Mouse (Mus musculus) naive thymus-derived CD4-positive, alpha-beta T cell, adult 2 months (primary cell): ENCODE data around the gene Dynll2.
"Not testable (repeated sequence)": the region's sequence is repeated elsewhere in the genome, so short reads cannot be mapped to it uniquely, and the experiment has no call there.

ENCODE experiments used
- DNase-seq: peaks from one replicate; pipeline ENCODE4 v3.0.0-alpha.2; 2011; ENCODE audit warnings: low read depth

Gene Dynll2

DNA sequence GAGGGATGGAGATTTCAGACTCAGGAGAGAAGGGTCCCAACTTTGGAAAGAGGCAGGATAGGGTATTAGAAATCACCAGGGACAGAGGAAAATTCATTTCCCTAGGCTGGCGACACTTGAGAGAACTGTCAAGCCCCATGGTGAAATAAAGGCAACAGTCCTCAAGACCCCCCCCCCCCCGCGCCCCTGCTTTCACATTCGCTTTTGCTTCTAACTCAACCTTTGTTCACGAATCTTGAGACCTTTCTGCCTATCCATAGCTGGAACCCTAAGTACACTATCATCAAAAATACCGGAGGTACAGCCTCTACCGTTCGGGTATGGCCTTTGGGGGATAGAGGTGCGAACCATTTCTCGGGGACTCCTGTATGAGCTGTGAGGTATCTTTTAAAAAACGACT is 528 bp upstream of the Dynll2 start:
- DNase-seq: peak; percentile 61

DNA sequence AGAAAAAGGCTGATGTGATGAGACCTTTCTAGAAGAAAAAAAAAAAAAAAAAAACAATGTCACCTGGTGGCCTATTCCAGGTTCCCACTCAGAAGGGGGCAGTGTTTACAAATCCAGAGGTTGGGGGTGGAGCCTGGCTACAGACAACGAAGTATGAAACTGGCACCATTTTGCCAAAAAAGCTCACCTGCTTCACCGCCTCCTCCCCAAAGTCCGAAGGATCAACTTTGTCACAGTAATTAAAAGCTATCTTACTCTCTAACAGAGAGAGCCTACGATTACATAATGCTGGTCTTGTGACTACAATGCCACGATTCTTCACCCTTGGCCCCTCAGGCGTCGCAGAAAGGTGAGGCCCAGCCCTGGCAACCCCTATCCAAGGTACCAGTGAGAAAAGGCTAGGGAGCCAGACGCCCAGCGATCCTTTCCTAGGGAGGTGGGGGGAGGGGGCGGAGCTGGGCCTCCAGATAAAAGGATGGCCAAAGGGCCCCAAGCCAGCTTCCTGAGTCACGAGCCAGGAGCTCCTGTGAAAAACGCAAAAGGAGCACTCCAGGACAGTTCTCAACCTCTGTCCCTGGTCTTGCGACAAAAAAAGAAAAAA is 1.1 kb downstream of the Dynll2 start:
- peak; percentile 75 for DNase-seq

DNA sequence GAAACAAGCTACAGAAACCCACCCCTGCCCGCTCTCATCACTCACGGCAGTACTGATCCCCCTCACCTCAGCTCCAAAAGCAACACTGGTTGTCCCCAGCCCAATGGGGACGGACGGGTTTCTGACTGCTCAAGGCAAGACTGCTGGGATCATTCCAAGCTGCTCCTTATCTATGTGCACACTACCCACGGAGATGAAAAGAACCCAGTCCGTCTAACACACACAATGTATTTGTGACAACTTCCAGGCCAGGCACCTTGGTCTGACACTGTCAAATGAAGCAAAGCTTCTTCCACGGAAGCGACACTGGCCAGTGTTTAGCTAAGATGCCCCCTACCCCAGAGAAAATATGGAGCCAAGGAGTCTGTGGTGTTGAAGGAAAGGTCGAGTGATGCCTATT is 1.7 kb downstream of the Dynll2 start:
- DNase-seq: no peak

DNA sequence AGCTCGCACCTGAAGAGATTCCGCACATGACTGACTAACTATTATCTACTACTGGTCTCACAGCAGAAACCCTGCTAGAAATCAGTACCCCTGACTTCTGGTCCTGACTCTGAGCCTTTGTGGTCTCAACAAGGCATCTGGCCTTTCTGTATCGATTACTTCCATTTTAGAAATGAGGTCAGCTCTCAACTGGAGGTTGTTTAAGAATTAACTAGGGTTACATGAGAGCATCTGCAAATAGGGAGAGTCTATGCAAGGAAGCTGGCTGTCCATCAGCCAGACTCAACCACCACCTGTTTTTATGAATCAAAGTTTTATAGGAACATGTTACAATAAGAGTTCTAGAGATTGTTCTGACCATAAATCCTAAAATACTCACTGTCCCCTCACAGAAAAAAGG is 2.8 kb downstream of the Dynll2 start:
- DNase-seq: no peak

DNA sequence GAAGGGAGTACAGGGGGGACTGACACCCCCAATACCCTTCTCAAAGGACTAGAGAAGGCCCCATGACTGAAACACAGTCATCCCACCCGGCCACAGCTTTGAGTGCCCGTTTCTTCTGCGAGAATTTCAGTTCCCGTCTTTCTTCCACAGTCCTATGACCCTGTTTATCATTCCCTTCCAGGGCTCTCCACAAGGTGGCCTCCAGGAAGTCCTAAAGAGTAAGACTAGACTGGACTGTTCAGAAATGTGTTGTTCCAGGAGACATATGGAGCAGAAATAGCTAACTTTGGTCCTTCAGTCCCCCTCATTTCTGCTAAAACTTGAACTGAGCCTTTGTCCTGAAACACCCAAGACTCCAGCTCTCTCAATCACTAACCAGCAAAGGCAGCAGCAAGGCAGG is 8.4 kb downstream of the Dynll2 start:
- DNase-seq: no peak

DNA sequence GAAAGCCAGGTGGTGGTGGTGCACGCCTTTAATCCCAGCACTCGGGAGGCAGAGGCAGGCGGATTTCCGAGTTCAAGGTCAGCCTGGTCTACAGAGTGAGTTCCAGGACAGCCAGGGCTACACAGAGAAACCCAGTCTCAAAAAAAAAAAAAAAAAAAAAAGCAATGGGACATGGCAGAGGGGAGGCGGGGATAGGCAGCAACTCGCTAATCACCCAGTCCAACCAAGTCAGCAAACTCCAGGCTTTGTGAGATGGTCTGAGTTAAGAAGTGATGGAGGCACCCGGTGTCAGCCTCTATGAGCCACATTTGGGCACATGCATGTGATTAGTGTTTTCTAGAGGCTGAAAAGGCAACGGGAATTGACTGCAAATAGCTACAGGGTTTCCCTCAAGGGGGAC is 10.3 kb downstream of the Dynll2 start:
- not testable (repeated sequence) for DNase-seq

DNA sequence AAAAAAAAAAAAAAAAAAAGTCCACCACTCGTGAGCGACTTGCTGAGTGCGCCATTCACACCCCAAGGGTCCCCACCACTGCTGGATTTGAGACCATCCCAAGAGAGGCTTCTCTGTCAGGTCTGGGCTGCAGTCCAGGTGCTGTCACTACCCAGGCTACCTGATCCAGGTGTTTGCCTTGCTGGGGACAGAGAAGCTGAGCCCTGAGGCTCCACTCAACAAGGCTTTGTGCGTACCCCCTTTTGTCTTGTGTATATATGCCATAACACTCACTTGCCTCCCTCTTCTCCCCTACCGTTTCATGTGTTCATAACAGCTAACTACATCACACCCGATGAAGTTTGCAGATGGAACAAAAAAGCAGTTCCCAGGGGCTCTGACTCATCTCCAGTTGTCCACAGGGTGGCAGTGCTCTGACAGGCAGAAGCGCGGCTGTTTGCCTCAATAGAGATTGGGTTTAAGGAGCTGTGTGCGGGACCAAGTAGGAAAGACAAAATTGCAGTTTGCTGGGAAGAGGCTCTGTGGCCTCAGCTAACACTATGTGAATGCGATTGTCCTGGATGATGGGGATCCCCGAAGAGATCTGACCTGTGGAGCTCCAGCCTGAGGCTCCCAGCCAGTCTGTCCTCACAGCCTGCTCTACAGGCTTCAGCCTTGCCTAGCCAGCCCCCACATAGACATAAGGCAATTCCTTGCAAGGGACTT is 12.7 kb downstream of the Dynll2 start:
- DNase-seq: peak; percentile 78

DNA sequence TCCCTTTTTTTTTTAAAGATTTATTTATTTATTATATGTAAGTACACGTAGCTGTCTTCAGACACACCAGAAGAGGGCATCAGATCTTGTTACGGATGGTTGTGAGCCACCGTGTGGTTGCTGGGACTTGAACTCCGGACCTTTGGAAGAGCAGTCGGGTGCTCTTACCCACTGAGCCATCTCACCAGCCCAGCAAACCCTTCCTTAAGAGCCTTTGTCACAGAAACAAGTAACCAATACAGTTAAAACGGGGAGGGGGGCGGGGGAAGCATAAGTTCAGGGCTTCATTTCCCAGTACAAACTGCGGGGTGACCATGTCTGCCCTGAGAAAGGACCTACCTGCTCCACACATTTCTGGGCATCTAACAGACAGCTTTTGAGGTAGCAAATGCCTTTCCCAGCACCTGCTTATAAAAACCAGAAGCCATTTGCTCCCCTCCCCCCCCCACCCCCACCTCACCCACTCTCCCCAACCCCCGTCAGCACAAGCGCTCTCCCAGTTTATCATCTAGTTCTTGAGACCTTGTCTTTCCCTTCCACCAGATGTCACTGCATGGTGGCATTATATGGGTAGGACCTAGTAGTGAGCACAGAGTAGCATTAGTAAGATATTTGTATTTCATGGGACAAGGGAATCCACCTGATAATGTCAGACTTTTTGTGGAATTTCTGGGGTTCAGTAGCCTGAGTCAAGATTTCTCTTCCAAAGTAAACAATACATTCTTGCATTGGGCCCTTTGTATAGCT is 13.6 kb downstream of the Dynll2 start:
- DNase-seq: peak; percentile 38

DNA sequence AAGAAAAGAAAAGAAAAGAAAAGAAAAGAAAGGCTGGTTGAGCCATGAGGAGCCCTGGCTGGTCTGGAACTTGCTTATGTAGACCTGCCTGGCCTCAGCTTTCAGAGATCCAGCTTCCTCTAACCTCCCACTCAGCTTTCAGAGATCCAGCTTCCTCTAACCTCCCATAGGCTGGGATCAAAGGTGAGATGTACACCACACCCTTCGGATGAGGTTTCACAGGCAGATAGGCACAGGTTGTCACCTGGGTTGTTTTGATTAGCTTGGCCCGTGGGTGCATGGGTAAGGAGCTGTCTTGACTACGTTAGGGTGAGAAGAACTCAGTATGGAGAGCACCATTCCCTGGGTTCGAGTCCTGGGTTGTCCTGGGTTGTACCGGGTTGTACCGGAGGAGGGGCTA is 14.5 kb downstream of the Dynll2 start:
- no peak for DNase-seq

DNA sequence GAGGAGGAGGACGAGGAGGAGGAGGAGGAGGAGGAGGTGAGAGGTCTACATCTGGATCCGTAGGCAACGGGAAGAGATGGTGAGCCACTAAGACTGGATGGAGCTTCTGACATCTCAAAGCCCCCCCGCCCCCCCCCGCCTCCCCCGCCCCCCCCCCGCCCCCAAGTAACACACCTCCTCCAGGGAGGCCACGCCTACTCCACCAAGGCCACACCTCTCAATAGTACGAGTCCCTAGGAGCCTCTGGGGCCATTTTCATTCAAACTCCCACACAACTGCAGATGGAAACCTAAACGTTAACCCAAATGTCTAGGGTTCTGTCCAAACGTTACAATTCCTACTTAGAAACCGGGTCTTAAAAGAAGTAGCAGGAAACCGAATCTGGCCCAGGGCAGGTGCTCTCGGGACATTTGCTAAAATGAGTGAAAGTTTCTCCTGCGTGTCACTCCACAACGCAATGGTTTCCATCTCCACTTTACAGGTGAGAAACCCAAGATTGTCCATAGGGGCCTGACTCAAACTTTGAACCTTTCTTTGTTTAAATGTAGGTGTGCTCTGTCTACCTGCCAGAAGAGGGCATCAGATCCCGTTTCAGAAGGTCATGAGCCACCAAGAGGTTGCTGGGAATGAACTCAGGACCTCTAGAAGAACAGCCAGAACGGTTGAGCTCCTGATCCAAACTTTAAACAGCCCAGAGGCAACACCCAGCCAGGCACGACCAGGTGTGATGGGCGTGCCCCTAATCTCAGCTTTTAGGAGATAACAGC is 18.8 kb downstream of the Dynll2 start:
- peak; percentile 70 for DNase-seq

DNA sequence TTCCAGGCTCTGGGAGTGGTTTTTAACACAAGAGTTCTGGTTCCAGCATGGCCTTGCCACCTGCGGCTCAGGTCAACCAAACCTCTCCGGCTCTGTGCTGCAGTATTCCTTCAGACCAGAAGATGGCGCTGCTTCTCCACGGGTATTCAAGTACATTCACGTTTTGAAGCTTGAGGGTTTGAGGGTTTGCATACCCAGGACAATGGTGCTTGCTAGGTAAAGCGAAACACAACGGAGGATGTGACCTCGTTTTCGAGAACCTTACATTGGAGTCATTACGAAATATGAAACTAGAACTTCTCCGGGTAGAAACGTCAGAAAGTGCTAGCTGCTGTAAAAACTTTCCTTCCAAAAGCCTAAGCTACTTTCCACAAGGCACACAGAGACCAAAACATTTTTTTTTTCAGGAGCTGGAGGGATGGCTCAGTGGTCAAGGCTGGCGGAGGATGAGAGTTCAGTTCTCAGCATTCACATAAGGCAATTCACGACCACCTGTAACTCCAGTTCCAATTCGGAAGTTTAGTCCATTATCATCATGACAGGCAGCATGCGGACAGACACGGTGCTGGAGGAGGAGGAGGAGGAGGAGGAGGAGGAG is 19.5 kb downstream of the Dynll2 start:
- peak; percentile 95 for DNase-seq

DNA sequence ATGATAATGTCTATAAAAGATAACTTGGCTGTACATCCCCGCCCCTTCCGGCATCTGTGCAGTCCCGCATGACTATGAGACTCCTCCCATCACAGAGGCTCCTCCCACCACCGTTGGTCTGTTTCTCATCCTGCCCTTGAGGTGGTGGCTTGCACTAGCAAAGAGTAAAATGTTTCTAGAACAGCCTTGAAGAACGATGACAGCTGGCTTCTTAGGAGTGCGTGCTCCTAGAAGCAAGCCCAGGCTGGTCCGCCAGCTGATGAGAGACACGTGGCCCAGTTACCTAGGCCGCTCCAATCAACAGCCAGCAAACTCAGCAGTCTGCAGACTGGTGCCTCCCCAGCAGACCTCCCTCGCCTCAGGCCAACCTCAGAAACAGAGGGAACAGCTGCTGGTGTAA is 21.1 kb downstream of the Dynll2 start:
- DNase-seq: peak; percentile 75

DNA sequence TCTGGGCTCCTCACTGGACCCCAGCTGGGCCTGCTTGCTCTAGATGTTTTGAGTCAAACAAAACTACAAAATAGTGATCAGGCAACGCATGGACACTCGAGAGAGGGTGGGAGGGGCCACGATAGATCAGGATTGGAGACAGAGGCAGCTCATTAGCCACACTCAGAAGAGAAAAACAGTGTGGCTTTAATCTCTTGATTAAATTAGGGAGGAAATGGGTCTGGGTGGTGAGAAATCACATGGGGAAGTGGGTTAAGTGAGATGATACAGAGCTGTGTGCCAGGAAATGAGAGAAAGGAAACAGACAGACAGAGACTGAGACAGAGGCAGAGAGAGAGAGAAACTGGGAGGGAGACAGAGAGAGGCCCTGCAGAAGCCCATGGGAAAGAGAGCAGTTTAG is 22.0 kb downstream of the Dynll2 start:
- peak; percentile 63 for DNase-seq

DNA sequence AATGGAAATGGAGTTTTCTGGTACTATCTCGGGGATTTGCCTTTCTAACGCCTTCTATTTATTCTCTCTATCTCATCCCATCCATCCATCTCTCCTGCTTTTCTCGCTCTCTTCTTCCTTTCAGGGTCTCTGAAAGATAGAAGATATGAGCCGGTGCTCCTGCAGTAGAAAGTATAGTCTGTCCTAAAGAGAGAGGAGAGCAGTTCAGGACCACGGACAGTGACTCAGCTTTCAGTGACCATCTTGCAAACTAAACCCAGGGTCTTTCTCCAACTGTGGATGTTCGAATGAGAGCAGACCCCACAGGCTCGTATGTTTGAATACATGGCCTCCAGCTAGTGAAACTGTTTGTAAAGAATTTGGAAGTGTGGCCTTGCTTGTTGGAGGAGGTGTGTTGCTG is 30.3 kb downstream of the Dynll2 start:
- DNase-seq: peak; percentile 44

DNA sequence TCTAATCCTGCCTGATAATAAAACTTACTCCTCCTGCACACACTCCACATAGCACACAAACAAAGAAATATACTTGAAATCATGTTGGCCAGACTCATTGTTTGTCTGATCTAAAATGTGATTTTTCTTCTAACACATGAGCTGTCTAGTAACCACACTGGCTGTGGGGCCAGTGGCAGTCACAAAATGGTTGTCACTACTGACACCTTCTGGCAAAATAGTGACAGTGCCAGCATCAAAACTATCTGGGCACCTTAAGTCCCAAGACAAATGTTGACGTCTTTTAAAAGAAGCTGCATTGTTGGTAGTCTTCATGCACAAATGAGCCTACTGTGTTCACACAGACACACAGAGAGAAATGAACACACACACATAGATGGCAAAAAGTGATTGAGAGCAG is 32.2 kb downstream of the Dynll2 start:
- peak; percentile 86 for DNase-seq

DNA sequence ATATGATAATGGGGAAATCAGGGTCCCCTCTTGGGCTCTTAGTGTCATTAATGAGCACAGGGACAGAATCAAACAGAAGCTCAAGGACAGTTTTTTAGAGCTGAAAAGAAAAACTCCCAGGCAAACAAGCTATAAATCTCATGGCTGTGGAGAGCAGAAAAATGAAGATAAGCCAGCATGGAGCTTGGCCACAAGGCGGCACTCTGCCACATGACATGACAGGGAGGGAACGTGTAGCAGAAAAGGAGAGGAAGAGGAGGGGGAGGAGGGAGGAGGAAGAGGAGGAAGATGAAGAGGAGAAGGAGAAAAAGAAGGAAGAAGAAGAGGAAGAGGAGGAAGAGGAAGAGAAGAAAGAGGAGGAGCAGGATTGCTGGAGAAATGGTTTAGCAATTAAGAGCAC is 37.3 kb downstream of the Dynll2 start:
- peak; percentile 61 for DNase-seq

DNA sequence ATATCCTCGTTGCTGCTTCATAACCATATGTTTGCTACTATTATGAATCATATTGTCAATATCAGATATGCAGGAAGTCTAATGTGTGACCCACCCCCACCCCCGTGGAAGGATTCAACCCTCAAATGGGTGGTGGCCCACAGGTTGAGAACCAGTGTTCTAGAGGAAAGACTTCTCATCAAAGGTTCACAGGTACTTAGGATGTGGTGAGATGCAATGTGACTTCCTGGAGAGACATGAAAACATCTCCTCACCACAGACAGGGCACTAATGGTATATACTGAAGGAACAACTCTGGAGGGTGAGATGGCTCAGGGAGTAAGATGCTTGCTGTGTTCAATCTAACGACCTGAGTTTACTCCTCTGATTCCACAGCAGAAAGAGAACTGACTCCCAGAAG is 51.9 kb downstream of the Dynll2 start:
- DNase-seq: peak; percentile 84

DNA sequence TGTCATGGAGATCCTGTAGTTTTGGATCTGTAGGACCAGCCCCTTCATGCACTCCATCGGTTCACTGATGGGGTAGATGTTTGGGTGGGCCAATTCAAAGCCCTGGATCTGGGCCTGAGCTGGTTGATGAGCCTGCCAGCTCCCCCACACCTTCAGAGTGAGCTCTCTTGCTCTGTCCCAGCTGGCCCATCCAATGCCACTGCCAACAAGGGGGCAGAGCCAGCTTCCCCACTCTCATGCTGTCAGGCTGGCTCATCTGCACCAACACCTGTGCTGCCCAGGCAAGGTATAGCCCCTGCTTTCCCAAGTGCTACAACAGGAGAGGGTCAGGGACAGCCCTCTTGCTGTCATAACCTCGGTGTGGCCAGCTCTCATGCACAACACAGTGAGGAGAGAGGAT is 53.6 kb downstream of the Dynll2 start:
- DNase-seq: no peak

DNA sequence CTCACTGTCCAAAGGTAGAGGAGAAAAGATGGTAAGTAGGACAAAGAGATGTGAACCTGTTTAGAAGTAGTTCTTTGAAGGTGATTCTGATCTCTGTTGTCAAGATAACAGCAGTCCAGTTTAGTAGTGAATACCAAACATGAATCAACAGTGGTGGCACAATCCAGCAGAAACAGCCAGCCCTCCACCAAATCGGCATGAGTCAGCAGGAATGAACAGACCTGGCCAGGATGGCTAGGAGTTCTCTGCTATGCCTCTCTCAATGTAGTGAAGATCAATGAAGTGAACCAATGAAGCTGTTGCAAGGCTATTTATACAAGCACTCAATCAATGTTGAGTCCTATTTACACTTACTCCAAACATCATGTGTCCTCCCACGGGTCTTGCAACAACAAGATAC is 57.0 kb downstream of the Dynll2 start:
- DNase-seq: no peak
